Mouse (Mus musculus) heart, embryonic 12.5 days (tissue): ENCODE results near the gene Cops7a. TPM values are rescaled to one million over a fixed set of nuclear protein-coding genes. Genes with fewer than 3 reads are reported as not detected.

Experiments
- ATAC-seq: fragments of 200-750 bp; cut with Nextera tagmentation; 2 replicates; pipeline ENCODE4 v1.8.0; 2017; ENCODE audit warnings: moderate TSS enrichment, moderate library complexity; ENCODE audit not compliant: insufficient number of reproducible peaks, low FRiP score
- H3K27ac ChIP-seq: fragments of 300-500 bp; sonication (generic); 2 replicates; pipeline ENCODE4 v1.5.1; 2016; ENCODE audit warnings: mild to moderate bottlenecking, moderate library complexity; ENCODE audit not compliant: poor library complexity, severe bottlenecking
- H3K27me3 ChIP-seq: fragments of 300-500 bp; sonication (generic); replicated peaks from 2 replicates; pipeline ENCODE4 v1.6.1; 2016; ENCODE audit warnings: mild to moderate bottlenecking, moderate library complexity
- H3K36me3 ChIP-seq: fragments of 300-500 bp; sonication (generic); 2 replicates; pipeline ENCODE4 v1.6.1; 2016; ENCODE audit warnings: mild to moderate bottlenecking, moderate library complexity
- H3K4me1 ChIP-seq: fragments of 300-500 bp; sonication (generic); replicated peaks from 2 replicates; pipeline ENCODE4 v1.6.1; 2016; ENCODE audit warnings: mild to moderate bottlenecking
- H3K4me2 ChIP-seq: fragments of 300-500 bp; sonication (generic); 2 replicates; pipeline ENCODE4 v1.6.1; 2016; ENCODE audit warnings: mild to moderate bottlenecking, moderate library complexity
- H3K4me3 ChIP-seq: fragments of 300-500 bp; sonication (generic); 2 replicates; pipeline ENCODE4 v1.5.1; 2016; ENCODE audit warnings: mild to moderate bottlenecking
- H3K9ac ChIP-seq: fragments of 300-500 bp; sonication (generic); 2 replicates; pipeline ENCODE4 v1.6.1; 2016; ENCODE audit warnings: mild to moderate bottlenecking, moderate library complexity
- H3K9me3 ChIP-seq: fragments of 300-500 bp; sonication (generic); replicated peaks from 2 replicates; pipeline ENCODE4 v1.6.1; 2016; ENCODE audit warnings: mild to moderate bottlenecking, moderate library complexity
- WGBS: fragments of 180-500 bp; shearing (Covaris S2); methylation state at CpG from one replicate; pipeline ENCODE4 v1.1.7; 2016; 5-methylcytosine and 5-hydroxymethylcytosine counted together
- polyA plus RNA-seq: library from polyadenylated mRNA; unstranded; fragments of >200 nt; fragmentation: Nextera tagmentation; extraction: Ambion mirVana; gene quantifications from 2 replicates; pipeline ENCODE4 v1.2.1, GENCODE M21; 2016

Gene Cops7a
- polyA plus RNA-seq, 1 experiment from 2014 or later, result 148 TPM

DNA sequence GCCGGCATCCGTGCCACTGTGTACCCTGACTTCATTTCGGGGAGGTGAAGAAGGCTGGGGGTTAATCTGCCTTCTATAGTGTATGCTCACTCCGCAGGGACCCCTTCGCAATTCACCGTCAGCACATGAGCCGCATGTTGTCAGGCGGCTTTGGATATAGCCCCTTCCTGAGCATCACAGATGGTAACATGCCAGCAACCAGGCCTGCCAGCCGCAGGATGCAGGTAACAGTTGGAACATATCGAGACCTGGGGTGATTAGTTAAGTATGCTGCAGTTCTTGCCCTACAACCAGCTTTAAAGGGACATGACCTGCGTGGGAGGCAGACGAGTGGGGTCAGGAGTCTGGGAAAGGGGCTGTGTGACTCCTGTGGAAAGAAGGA is 33.0 kb downstream of the Cops7a start:
- peaks cover 44% of the 10 kb centered on the region for H3K36me3 ChIP-seq
- ATAC-seq, result no peak
- peak overlapping the region; percentile 97 for H3K4me3 ChIP-seq
- peak overlapping the region; percentile 99 for H3K9ac ChIP-seq
- peak overlapping the region; percentile 98 for H3K27ac ChIP-seq
- peak overlapping the region; percentile 93 for H3K4me2 ChIP-seq
- peaks cover 17% of the 10 kb centered on the region for H3K4me1 ChIP-seq
- 47% methylated on average over 12 of the region's 12 CpGs for WGBS
- H3K9me3 ChIP-seq, result no peaks in the 10 kb centered on the region
- H3K27me3 ChIP-seq, result no peaks in the 10 kb centered on the region

- peak; percentile 16; the same call in 1 of the 2 replicates for ATAC-seq
- Histone ChIP-seq H3K4me2 (peak overlapping the region; percentile 93), H3K27me3 (no peaks in the 10 kb centered on the region), H3K4me3 (peak overlapping the region; percentile 97), H3K36me3 (peaks cover 40% of the 10 kb centered on the region), H3K27ac (peak overlapping the region; percentile 98), H3K9ac (peak overlapping the region; percentile 99), H3K4me1 (peaks cover 17% of the 10 kb centered on the region), H3K9me3 (no peaks in the 10 kb centered on the region)
- WGBS, result 1% methylated on average over 48 of the region's 48 CpGs
These were observed 33.6 kb downstream of the Cops7a start for GRCm38 (mm10) chr6:124931525-124932313.

DNA sequence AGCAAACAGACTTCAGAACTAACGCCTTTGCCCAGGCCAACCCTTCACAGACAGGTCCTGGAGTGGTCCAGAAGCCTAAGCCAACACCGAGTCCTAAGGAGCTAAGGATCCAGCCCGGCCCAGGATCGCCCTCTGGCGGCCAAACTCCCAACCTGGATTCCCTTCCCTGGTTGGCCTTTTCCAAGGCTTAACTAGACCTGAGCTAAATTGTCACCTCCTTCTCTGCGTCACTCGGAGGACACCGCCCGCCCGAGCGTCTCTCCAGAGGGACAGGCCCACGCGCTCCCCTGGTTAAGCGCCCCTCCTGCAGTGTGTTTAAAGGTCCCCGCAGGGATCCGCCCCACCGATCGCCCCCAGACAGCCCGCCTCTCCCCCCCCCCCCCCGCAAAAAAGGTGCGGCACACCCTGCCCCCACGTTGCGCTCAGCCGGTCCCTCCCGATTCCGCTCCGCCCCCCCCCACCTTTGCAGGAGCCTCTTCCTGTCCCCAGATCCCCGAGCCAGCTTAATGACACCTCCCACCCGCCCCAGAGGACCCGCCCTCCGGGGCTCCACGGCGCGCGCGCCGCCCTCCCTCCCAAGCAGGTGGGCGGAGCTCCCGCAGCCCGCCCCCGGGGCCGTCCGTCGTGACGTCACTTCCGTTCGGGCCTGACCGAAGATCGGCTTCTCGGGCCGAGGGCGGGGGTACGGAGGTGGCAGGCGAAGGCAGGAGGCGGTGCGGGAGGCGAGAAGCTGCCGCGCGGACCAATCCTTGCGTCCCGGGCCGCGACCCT is 34.4 kb downstream of the Cops7a start, which contains the start of gene Mlf2:
Gene Mlf2 (plus strand): TSS at position 633 of the 771 bp plus-strand sequence.
- Histone ChIP-seq H3K9ac (peak within 1 kb of the TSS; percentile 99), H3K4me3 (peak within 1 kb of the TSS; percentile 97), H3K9me3 (no peaks in the 10 kb centered on the region), H3K4me1 (peaks cover 22% of the 10 kb centered on the region), H3K27ac (peak within 1 kb of the TSS; percentile 98), H3K36me3 (peaks cover 33% of the 10 kb centered on the region), H3K4me2 (peak within 1 kb of the TSS; percentile 93), H3K27me3 (no peaks in the 10 kb centered on the region)
- under 1% methylated on average over 57 of the region's 64 CpGs for WGBS
- peak; percentile 94 for ATAC-seq

DNA sequence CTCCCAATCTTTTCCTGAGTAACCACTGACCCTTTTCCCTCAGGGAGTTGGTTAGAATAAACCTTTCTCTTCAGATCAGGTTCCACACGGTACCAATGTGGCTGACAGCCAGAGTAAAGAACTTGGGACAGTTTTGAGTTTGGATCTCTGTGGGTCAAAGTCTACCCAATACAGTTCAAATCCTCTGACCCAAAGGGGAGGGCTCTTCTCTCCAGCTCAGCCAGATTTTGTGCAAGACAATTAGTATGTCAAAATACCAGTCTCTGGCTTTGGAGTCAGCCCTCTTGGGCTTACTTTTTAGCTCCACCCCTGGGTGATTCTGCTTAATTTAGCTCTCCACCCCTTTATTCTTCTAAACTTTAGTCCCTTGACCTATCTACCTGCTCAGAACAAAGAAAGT is 35.1 kb downstream of the Cops7a start:
- 59% methylated on average over 1 of the region's 1 CpGs for WGBS
- peaks cover 26% of the 10 kb centered on the region for H3K36me3 ChIP-seq
- H3K4me1 ChIP-seq, result peaks cover 29% of the 10 kb centered on the region
- H3K9ac ChIP-seq, result peak overlapping the region; percentile 63; the same call in 1 of the 2 replicates
- no peak for ATAC-seq
- H3K9me3 ChIP-seq, result no peaks in the 10 kb centered on the region
- peak overlapping the region; percentile 93 for H3K4me2 ChIP-seq
- H3K27me3 ChIP-seq, result no peaks in the 10 kb centered on the region
- H3K4me3 ChIP-seq, result peak overlapping the region; percentile 97
- peak overlapping the region; percentile 98 for H3K27ac ChIP-seq

- H3K9me3 ChIP-seq, result no peaks in the 10 kb centered on the region
- peaks cover 24% of the 10 kb centered on the region for H3K4me1 ChIP-seq
- peak; percentile 41; the same call in 1 of the 2 replicates for ATAC-seq
- H3K9ac ChIP-seq, result 0 out of 2 replicates have a peak overlapping the region, but pooled peaks have one; percentile 32
- H3K27ac ChIP-seq, result peak overlapping the region; percentile 89
- 19% methylated on average over 5 of the region's 5 CpGs for WGBS
- no peaks in the 10 kb centered on the region for H3K36me3 ChIP-seq
- peak overlapping the region; percentile 41 for H3K4me2 ChIP-seq
- H3K4me3 ChIP-seq, result 0 out of 2 replicates have a peak overlapping the region, but pooled peaks have one; percentile 6
- no peaks in the 10 kb centered on the region for H3K27me3 ChIP-seq
These were observed 39.4 kb downstream of the Cops7a start for GRCm38 (mm10) chr6:124925941-124926340.

- H3K9me3 ChIP-seq, result no peaks in the 10 kb centered on the region
- 0 out of 2 replicates have a peak overlapping the region, but pooled peaks have one; percentile 32 for H3K9ac ChIP-seq
- H3K36me3 ChIP-seq, result no peaks in the 10 kb centered on the region
- ATAC-seq, result no peak
- peaks cover 27% of the 10 kb centered on the region for H3K4me1 ChIP-seq
- 0 out of 2 replicates have a peak overlapping the region, but pooled peaks have one; percentile 6 for H3K4me3 ChIP-seq
- 33% methylated on average over 12 of the region's 12 CpGs for WGBS
- H3K27me3 ChIP-seq, result no peaks in the 10 kb centered on the region
- H3K27ac ChIP-seq, result peak overlapping the region; percentile 89
- peak overlapping the region; percentile 41 for H3K4me2 ChIP-seq
These were observed 40.1 kb downstream of the Cops7a start for GRCm38 (mm10) chr6:124925173-124925793.

DNA sequence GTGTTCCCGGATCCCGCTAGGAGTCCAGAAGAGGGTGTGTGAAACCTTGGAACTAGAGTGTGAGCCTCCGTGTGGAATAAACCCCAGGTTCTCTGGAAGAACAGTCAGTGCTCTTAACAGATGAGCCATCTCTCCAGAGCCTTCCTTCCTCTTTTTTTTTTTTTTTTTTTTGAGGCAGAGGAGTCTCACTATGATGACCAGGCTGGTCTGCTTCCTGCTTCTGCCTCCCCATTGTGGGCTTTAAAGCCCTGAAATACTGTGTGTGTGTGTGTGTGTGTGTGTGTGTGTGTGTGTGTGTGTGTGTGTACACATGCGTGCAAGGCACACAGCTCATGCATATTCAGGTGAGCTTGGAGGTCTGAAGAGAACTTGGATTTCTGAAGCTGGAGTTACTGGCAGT is 43.8 kb downstream of the Cops7a start:
- no peak overlapping the region for H3K4me3 ChIP-seq
- H3K36me3 ChIP-seq, result no peaks in the 10 kb centered on the region
- no peak overlapping the region for H3K9ac ChIP-seq
- 68% methylated on average over 4 of the region's 4 CpGs for WGBS
- peaks cover 42% of the 10 kb centered on the region for H3K4me1 ChIP-seq
- peak overlapping the region; percentile 100; the same call in 1 of the 2 replicates for H3K27ac ChIP-seq
- H3K4me2 ChIP-seq, result no peak overlapping the region
- no peaks in the 10 kb centered on the region for H3K9me3 ChIP-seq
- H3K27me3 ChIP-seq, result no peaks in the 10 kb centered on the region
- no peak for ATAC-seq

- no peaks in the 10 kb centered on the region for H3K9me3 ChIP-seq
- H3K9ac ChIP-seq, result peak overlapping the region; percentile 60; the same call in 1 of the 2 replicates
- H3K27ac ChIP-seq, result peak overlapping the region; percentile 100
- WGBS, result 31% methylated on average over 9 of the region's 9 CpGs
- peaks cover 43% of the 10 kb centered on the region for H3K4me1 ChIP-seq
- no peaks in the 10 kb centered on the region for H3K27me3 ChIP-seq
- no peak for ATAC-seq
- H3K4me2 ChIP-seq, result peak overlapping the region; percentile 96
- H3K36me3 ChIP-seq, result no peaks in the 10 kb centered on the region
- H3K4me3 ChIP-seq, result peak overlapping the region; percentile 34; the same call in 1 of the 2 replicates
These were observed 44.8 kb downstream of the Cops7a start for GRCm38 (mm10) chr6:124920318-124921085.

DNA sequence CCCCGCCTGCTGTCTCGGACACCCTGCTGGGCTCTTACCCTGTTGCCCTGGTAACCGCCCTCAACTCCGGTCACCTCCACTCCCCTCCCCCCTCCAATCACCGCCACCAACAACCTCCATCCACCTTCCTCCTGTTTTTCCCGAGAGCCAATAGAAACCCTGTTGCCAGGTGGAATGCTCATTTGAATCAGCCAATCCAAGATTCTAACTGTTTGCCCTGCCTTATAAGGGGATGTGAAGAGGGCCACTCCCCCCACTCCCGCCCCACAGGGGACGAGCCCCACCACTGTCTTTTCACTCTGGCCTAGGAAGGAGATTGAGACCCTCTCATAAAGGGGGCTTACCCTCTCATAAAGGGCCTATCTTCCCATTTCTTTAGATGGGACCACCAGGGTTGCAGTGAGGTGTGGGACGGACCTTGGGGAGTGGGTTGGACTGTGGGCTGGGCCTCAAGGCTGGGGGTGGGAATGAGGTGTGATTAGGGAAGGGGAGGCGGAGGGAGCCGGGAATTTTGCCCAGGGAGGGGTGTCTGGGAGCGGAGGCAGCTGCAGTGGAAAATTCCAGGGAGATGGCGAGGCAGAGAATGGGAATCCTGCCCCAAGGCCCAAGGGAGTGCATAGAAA is 45.5 kb downstream of the Cops7a start, which contains the start of gene Ptms:
Gene Ptms (minus strand): TSS at position 409 of the 623 bp plus-strand sequence.
- peak within 1 kb of the TSS; percentile 60; the same call in 1 of the 2 replicates for H3K9ac ChIP-seq
- H3K4me3 ChIP-seq, result peak within 1 kb of the TSS; percentile 34
- peaks cover under 1% of the 10 kb centered on the region; the same call in 1 of the 2 replicates for H3K36me3 ChIP-seq
- peak; percentile 83 for ATAC-seq
- peaks cover 45% of the 10 kb centered on the region for H3K4me1 ChIP-seq
- no peaks in the 10 kb centered on the region for H3K27me3 ChIP-seq
- peak within 1 kb of the TSS; percentile 100 for H3K27ac ChIP-seq
- under 1% methylated on average over 13 of the region's 13 CpGs for WGBS
- no peaks in the 10 kb centered on the region for H3K9me3 ChIP-seq
- H3K4me2 ChIP-seq, result peak within 1 kb of the TSS; percentile 96
